Mouse (Mus musculus) limb, embryonic 14.5 days (tissue): Measurements from ENCODE around the gene Crebrf. TPM values are rescaled to one million over a fixed set of nuclear protein-coding genes. Genes with fewer than 3 reads are reported as not detected.

Source experiments
- ATAC-seq: fragments of 200-750 bp; cut with Nextera tagmentation; 2 replicates; pipeline ENCODE4 v1.8.0; 2017; ENCODE audit warnings: low read depth, moderate number of reproducible peaks, moderate TSS enrichment; ENCODE audit not compliant: low FRiP score
- DNase-seq: peaks from one replicate; pipeline ENCODE4 v3.0.0-alpha.2; 2015; ENCODE audit warnings: low spot score
- H3K27ac ChIP-seq: fragments of 300-500 bp; sonication (generic); replicated peaks from 2 replicates; pipeline ENCODE4 v1.5.1; 2014; ENCODE audit warnings: low read depth, mild to moderate bottlenecking, low read length, moderate library complexity, mixed read lengths
- H3K27me3 ChIP-seq: fragments of 300-500 bp; sonication (generic); 2 replicates; pipeline ENCODE4 v1.6.1; 2014; ENCODE audit warnings: low read length, mixed read lengths; ENCODE audit not compliant: control insufficient read depth, insufficient read depth
- H3K36me3 ChIP-seq: fragments of 300-500 bp; sonication (generic); 2 replicates; pipeline ENCODE4 v1.6.1; 2014; ENCODE audit warnings: mild to moderate bottlenecking, low read length, moderate library complexity, mixed read lengths; ENCODE audit not compliant: control insufficient read depth, insufficient read depth
- H3K4me1 ChIP-seq: fragments of 300-500 bp; sonication (generic); 2 replicates; pipeline ENCODE4 v1.6.1; 2014; ENCODE audit warnings: antibody characterized with exemption, low read length, mixed read lengths; ENCODE audit not compliant: control insufficient read depth, insufficient read depth
- H3K4me2 ChIP-seq: fragments of 300-500 bp; sonication (generic); replicated peaks from 2 replicates; pipeline ENCODE4 v1.6.1; 2014; ENCODE audit warnings: low read depth, mild to moderate bottlenecking, low read length, moderate library complexity; ENCODE audit not compliant: severe bottlenecking
- H3K4me3 ChIP-seq: fragments of 300-500 bp; sonication (generic); replicated peaks from 2 replicates; pipeline ENCODE4 v1.5.1; 2014; ENCODE audit warnings: low read length
- H3K9ac ChIP-seq: fragments of 300-500 bp; sonication (generic); 2 replicates; pipeline ENCODE4 v1.6.1; 2014; ENCODE audit warnings: mild to moderate bottlenecking, low read depth, low read length, moderate library complexity; ENCODE audit not compliant: severe bottlenecking
- H3K9me3 ChIP-seq: fragments of 300-500 bp; sonication (generic); 2 replicates; pipeline ENCODE4 v1.6.1; 2016; ENCODE audit warnings: low read length; ENCODE audit not compliant: control insufficient read depth
- POLR2A ChIP-seq: fragments of 200-500 bp; IDR thresholded peaks from 2 replicates; pipeline ENCODE4 v1.8.0; 2012; ENCODE audit warnings: inconsistent platforms, mild to moderate bottlenecking, moderate library complexity, borderline replicate concordance; ENCODE audit not compliant: insufficient read depth, insufficient read length; ENCODE audit errors: extremely low read depth
- WGBS: fragments of 180-500 bp; shearing (Covaris S2); extraction: QIAGEN DNeasy Blood & Tissue Kit; methylation state at CpG from one replicate; pipeline ENCODE4 v1.1.7; 2014; 5-methylcytosine and 5-hydroxymethylcytosine counted together
- polyA plus RNA-seq, 2 experiments: library from polyadenylated mRNA; depleted of rRNA in 1 of 2; stranded (reverse) in 1 of 2; unstranded in 1 of 2; fragments of >200 nt; fragmentation: Nextera tagmentation in 1 of 2; extraction: Ambion mirVana in 1 of 2; gene quantifications; 2 replicates each; pipeline versions ENCODE4 v1.2.1 to v1.2.3; 2012 to 2014

Gene Crebrf
- polyA plus RNA-seq, 2 experiments, result 4.9 to 6.5 TPM

DNA sequence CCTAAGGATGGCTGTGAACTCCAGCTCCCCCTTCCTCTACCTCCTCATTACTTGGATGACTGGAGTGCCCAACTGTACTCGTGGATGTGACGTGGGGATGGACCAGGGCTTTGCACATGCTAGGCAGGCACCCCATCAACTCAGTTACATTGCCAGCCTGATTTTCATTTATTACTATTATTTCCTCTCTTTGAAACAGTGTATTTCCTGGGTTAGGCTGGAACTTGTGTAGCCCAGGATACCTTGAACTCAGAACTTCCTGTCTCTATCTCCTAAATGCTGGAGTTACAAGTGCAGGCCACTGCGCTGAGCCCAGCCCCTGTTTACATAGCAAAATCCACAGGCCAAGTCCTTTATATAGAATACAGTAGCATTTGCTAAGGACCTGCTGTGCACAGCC is 87.4 kb downstream of the Crebrf start:
- Histone ChIP-seq H3K4me1 (no peaks in the 10 kb centered on the region), H3K4me2 (no peak overlapping the region), H3K9ac (no peak overlapping the region), H3K9me3 (peaks cover 5% of the 10 kb centered on the region; the same call in 1 of the 2 replicates), H3K4me3 (no peak overlapping the region), H3K27me3 (no peaks in the 10 kb centered on the region), H3K36me3 (no peaks in the 10 kb centered on the region), H3K27ac (no peak overlapping the region)
- no peak for DNase-seq
- 83% methylated on average over 3 of the region's 3 CpGs for WGBS
- ATAC-seq, result no peak
- TF ChIP-seq POLR2A, result no peak

DNA sequence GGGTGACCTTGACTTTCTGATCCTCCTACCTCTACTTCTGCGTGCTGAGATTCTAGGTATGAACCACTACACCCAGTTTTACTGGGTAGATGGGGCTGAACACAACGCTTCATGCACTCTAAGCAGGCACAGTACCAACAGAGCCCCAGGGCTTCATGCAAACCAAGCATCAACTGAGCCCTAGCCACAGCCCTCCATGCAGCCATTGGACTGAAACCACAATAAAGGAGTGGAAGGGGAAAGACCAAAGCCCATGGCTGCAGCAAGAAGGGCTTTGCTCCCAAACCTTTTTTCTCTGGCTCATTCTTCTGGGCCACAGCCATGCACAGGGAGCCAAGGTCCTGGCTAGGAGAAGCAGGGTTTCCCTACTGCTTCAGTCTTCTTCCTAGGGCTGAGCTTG is 97.2 kb downstream of the Crebrf start:
- WGBS, result 74% methylated on average over 2 of the region's 2 CpGs
- no peak for TF ChIP-seq POLR2A

DNA sequence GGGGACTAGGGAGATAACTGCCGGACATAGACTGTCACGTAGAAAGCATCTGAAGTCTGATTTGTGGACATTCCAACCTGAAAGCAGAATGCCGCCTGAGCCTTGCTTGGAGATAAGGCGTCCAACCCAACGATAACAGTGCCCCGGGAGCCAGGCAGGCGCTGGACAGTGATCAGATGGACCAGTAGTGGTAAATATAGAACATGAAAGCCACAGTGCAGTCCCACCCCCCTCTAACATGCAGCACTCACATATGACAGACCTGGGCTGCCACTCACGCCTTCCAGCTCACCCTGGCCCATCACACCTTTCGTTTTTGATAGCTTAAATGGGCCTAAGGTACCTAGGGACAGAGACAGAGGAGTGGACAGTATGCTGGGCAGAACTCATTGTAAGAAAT is 98.0 kb downstream of the Crebrf start:
- Histone ChIP-seq H3K9me3 (no peaks in the 10 kb centered on the region), H3K4me2 (no peak overlapping the region), H3K4me3 (no peak overlapping the region), H3K4me1 (no peaks in the 10 kb centered on the region), H3K36me3 (no peaks in the 10 kb centered on the region), H3K9ac (no peak overlapping the region), H3K27me3 (no peaks in the 10 kb centered on the region), H3K27ac (no peak overlapping the region)
- DNase-seq (no peak), ATAC-seq (no peak)
- 78% methylated on average over 9 of the region's 9 CpGs for WGBS
- TF ChIP-seq POLR2A, result no peak

More for the DNA sequence above, 97.2 kb downstream of the Crebrf start:
- ATAC-seq, result no peak
- no peak for DNase-seq
- Histone ChIP-seq H3K4me2 (no peak overlapping the region), H3K27ac (no peak overlapping the region), H3K4me3 (no peak overlapping the region), H3K9me3 (no peaks in the 10 kb centered on the region), H3K36me3 (no peaks in the 10 kb centered on the region), H3K9ac (no peak overlapping the region), H3K4me1 (no peaks in the 10 kb centered on the region), H3K27me3 (no peaks in the 10 kb centered on the region)

DNA sequence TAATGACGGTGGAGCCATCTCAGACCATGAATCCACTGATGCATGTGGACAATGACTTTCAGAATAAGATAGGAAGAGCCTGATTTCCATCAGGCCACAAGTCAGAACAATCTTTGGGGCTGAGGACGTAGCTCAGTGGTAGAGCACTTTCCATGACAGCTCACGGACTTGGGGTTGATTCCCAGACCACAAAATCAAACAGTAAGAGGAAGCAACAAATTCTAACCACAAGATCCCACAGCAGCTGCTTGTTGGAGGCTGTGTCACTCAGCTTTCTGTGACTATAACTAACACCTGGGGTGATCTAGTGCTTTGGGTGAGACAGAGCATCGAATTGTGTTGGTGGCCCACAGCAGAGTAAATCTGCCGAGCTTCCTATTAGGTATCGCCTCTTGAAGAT is 101.4 kb downstream of the Crebrf start:
- DNase-seq (no peak), ATAC-seq (no peak)
- no peak for TF ChIP-seq POLR2A
- H3K9me3 ChIP-seq, result no peaks in the 10 kb centered on the region
- H3K27me3 ChIP-seq, result no peaks in the 10 kb centered on the region
- 82% methylated on average over 6 of the region's 6 CpGs for WGBS
- H3K9ac ChIP-seq, result no peak overlapping the region
- no peak overlapping the region for H3K4me3 ChIP-seq
- H3K36me3 ChIP-seq, result no peaks in the 10 kb centered on the region
- H3K4me2 ChIP-seq, result no peak overlapping the region
- no peaks in the 10 kb centered on the region for H3K4me1 ChIP-seq
- no peak overlapping the region for H3K27ac ChIP-seq

DNA sequence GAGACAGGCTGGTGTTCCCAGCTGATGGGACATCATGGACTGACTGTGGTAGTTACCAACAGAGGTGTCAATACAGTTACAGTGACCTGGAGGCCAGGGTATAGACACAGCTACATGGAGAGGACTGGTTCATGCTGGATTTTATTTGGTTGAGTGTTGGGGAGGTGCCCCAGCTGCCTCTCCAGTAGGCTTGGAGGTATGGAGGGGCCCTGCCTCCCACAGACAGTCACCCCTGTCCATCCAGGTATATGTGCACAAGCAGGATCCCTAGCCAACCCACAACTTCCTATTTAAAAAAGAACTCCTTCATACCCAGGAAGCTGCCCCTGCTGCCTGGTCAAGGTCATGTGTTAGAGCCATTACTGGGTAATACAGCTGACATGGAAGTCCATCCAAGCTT is 102.3 kb downstream of the Crebrf start:
- no peak for ATAC-seq

DNA sequence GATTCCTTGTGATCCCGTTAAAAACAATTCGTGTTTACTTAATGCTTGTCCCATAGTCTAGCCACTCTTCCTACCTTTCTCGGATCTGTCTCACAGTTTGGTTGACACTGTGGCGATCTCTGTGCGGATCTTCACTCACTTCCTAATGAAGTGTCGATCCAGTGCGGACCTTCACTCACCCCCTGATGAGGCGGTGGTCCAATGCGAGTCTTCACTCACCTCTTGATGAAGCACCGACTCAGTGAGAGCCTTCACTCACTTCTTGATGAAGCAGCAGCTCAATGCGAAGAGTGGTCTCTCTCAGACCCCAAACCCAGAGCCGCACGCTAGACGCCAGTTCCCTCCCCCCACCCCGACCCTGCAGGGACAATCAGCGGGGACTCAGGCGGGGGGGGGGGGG is 110.7 kb downstream of the Crebrf start:
- no peak overlapping the region for H3K27ac ChIP-seq
- 74% methylated on average over 13 of the region's 17 CpGs for WGBS
- ATAC-seq, result no peak
- no peaks in the 10 kb centered on the region for H3K36me3 ChIP-seq
- no peak overlapping the region for H3K4me3 ChIP-seq
- no peak for TF ChIP-seq POLR2A
- DNase-seq, result no peak
- no peaks in the 10 kb centered on the region for H3K9me3 ChIP-seq
- H3K4me1 ChIP-seq, result no peaks in the 10 kb centered on the region
- no peak overlapping the region for H3K4me2 ChIP-seq
- H3K27me3 ChIP-seq, result no peaks in the 10 kb centered on the region
- H3K9ac ChIP-seq, result no peak overlapping the region

More for the DNA sequence above, 102.3 kb downstream of the Crebrf start:
- Histone ChIP-seq H3K27ac (no peak overlapping the region), H3K9me3 (no peaks in the 10 kb centered on the region), H3K9ac (no peak overlapping the region), H3K4me2 (no peak overlapping the region), H3K4me1 (no peaks in the 10 kb centered on the region), H3K4me3 (no peak overlapping the region), H3K27me3 (no peaks in the 10 kb centered on the region), H3K36me3 (no peaks in the 10 kb centered on the region)
- no peak for TF ChIP-seq POLR2A
- no peak for DNase-seq

Other genes starting within 250 kb of the Crebrf start
- 222 and 267 TPM in 2 replicates for gene Ergic1, start 154.2 kb upstream of the Crebrf start, polyA plus RNA-seq (2012; rRNA removed)
- gene Ergic1, start 154.2 kb upstream of the Crebrf start, polyA plus RNA-seq (2014; fragmentation: Nextera tagmentation; extraction: Ambion mirVana), result 156 and 157 TPM in 2 replicates
- 29.6 and 45.2 TPM in 2 replicates for gene Dusp1, start 153.5 kb upstream of the Crebrf start, polyA plus RNA-seq (2012; rRNA removed)
- 25.0 and 27.7 TPM in 2 replicates for gene Dusp1, start 153.5 kb upstream of the Crebrf start, polyA plus RNA-seq (2014; fragmentation: Nextera tagmentation; extraction: Ambion mirVana)
- 167 and 183 TPM in 2 replicates for gene Atp6v0e, start 52.4 kb upstream of the Crebrf start, polyA plus RNA-seq (2012; rRNA removed)
- gene Atp6v0e, start 52.4 kb upstream of the Crebrf start, polyA plus RNA-seq (2014; fragmentation: Nextera tagmentation; extraction: Ambion mirVana), result 203 and 228 TPM in 2 replicates
- 45.6 and 48.7 TPM in 2 replicates for gene Bnip1, start 65.4 kb downstream of the Crebrf start, polyA plus RNA-seq (2012; rRNA removed)
- 49.3 and 49.4 TPM in 2 replicates for gene Bnip1, start 65.4 kb downstream of the Crebrf start, polyA plus RNA-seq (2014; fragmentation: Nextera tagmentation; extraction: Ambion mirVana)
- gene Nkx2-5, start 129.4 kb downstream of the Crebrf start, polyA plus RNA-seq (2012; rRNA removed), result 0.06 and 0.15 TPM in 2 replicates
- gene Nkx2-5, start 129.4 kb downstream of the Crebrf start, polyA plus RNA-seq (2014; fragmentation: Nextera tagmentation; extraction: Ambion mirVana), result not detected in 2 replicates
- gene Kifc5b, start 201.4 kb downstream of the Crebrf start, polyA plus RNA-seq (2012; rRNA removed), result 23.7 TPM in 2 replicates
- 4.9 and 5.9 TPM in 2 replicates for gene Kifc5b, start 201.4 kb downstream of the Crebrf start, polyA plus RNA-seq (2014; fragmentation: Nextera tagmentation; extraction: Ambion mirVana)
- gene Phf1, start 217.4 kb downstream of the Crebrf start, polyA plus RNA-seq (2012; rRNA removed), result 56.6 and 72.8 TPM in 2 replicates
- 11.9 and 12.8 TPM in 2 replicates for gene Phf1, start 217.4 kb downstream of the Crebrf start, polyA plus RNA-seq (2014; fragmentation: Nextera tagmentation; extraction: Ambion mirVana)
- gene Cuta, start 223.9 kb downstream of the Crebrf start, polyA plus RNA-seq (2012; rRNA removed), result 127 and 172 TPM in 2 replicates
- 146 and 158 TPM in 2 replicates for gene Cuta, start 223.9 kb downstream of the Crebrf start, polyA plus RNA-seq (2014; fragmentation: Nextera tagmentation; extraction: Ambion mirVana)
- 82.4 and 111 TPM in 2 replicates for gene Syngap1, start 225.6 kb downstream of the Crebrf start, polyA plus RNA-seq (2012; rRNA removed)
- 2.0 and 2.4 TPM in 2 replicates for gene Syngap1, start 225.6 kb downstream of the Crebrf start, polyA plus RNA-seq (2014; fragmentation: Nextera tagmentation; extraction: Ambion mirVana)